Mouse (Mus musculus): Measurements from ENCODE around the gene Oprl1.
A peak's percentile ranks its signal among the peaks of the same experiment; 100 is the strongest.

The Oprl1 gene

GRCm38 (mm10) chr2:181714903-181715326 is at the start of gene Oprl1:
Oprl1 (plus strand) TSS chr2:181715016.
- no peak for DNase-seq (ENCODE audit: low read depth, low spot score)

GRCm38 (mm10) chr2:181670285-181670912 is 44.4 kb upstream of the Oprl1 start:
- no peak for DNase-seq (ENCODE audit: low read depth, low spot score)

- no peak for DNase-seq (ENCODE audit: low read depth, low spot score)
Measured at GRCm38 (mm10) chr2:181670913-181671311, 43.9 kb upstream of the Oprl1 start.

DNA sequence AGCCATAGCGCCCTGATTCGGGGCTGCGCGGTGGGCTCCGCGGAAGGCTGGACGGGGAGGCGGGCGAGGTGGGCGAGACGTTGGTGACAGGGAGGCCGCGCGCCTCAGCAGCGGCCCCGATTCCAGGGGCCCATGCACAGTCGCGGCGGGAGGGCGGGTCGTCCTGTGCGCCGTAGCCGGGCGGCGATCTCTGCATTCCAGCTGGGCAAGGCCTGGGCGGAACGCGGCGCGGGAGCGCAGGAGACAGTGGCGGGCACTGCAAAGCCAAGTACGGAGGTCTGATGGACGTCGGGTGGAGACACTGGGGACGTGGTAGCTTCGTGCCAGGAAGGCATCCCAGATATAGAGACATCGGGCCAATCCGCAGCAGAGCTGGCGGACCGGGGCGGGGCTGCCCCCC is 43.5 kb upstream of the Oprl1 start, which contains the start of gene Sox18:
Gene Sox18, minus strand, starts transcription at position 315 of the 400 bp plus-strand sequence.
- no peak for DNase-seq (ENCODE audit: low read depth, low spot score)

- DNase-seq (ENCODE audit: low read depth, low spot score) = no peak
Measured at GRCm38 (mm10) chr2:181671984-181672383, 42.8 kb upstream of the Oprl1 start.

DNA sequence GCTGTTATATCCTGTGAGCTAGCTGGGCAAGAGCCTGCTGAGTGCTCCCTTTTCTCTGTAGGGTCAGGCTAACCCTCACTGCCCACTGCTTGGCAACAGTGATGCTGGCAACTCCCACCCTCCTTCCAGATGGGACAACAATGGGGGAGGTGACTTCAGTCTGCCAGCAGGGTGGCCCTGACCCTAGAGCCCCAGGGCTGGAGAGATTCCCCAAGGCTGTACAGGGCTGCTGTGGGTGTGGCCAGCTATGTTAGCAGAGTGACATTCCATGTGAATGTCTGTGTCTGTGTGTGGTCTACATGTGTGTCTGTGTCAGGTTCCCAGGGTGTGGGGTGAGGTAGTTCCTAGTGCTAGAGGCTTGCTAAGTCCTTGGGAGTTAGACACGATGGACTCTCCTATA is 41.3 kb upstream of the Oprl1 start:
- DNase-seq (ENCODE audit: low read depth, low spot score) = peak; percentile 57

DNA sequence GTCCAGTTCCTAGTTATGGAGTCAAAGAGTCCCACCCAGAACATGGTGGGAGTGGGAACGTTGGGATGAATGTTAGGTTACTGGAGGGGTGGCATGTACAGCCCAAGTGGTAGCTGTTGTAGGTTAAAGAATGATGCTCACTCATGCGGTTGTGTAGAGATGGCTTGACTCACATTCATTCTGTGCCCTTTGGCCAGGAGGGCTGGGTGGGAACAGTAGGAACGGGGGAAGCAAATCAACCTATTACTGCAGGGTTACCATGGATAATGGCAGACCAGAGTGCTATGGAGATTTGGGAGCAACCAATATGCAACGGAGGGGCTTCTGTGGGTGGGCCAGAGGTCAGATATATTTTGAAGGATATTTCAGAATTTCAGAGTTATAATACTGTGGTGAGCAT is 39.9 kb upstream of the Oprl1 start:
- no peak for DNase-seq (ENCODE audit: low read depth, low spot score)

DNA sequence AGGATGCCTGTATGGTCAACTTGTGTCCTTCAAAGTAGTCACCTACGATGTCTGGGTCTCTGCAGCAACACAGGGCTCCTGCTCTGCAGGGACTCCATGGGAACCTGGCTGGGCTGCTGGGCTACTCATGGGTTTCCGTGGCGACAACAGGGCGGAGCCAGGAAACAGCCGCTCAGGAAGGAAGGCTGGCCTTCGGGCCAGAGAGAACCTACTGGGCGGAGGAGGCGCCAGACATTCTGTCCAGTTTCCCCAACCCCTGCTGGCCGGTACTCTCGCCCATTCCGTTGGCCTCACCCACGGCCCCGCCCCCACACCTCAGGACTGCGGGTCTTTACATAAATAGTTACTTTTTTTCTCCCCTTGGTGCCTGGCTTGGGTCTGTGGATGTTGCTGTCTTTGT is 39.4 kb upstream of the Oprl1 start:
- DNase-seq (ENCODE audit: low read depth, low spot score) = peak; percentile 81

GRCm38 (mm10) chr2:181676424-181676823 is 38.4 kb upstream of the Oprl1 start:
- peak; percentile 61 for DNase-seq (ENCODE audit: low read depth, low spot score)

DNA sequence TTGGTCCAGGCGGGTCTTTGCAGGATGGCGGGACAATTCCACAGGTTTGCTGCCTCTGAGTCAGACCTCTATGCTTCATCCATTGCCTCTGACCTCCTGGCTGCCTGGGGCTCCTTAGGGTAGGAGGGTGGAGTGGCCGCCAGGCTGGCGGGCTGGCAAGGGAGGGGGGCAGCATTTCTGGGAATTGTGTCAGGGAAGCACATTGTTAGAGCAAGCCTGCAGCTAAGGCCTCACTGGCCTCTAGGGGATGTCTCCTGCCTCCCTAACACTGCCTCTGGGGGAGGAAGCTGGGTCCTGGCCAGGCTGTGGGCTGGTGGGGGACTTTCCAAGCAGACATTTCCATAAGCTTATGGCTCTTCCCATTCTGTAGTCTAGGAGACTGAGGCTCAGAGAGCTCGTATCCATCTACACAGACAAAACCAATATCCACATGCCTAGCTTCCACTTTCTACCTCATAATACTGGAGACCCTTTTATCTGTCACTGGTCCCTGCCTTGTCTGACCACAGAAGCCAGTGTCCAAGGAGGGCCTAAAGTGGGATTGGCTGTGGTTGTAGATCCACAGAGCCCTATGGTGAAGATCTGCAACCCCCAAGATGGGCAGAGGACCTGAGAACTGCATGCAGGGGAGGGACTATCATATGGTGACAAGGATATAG is 37.6 kb upstream of the Oprl1 start:
- peak; percentile 58 for DNase-seq (ENCODE audit: low read depth, low spot score)

DNA sequence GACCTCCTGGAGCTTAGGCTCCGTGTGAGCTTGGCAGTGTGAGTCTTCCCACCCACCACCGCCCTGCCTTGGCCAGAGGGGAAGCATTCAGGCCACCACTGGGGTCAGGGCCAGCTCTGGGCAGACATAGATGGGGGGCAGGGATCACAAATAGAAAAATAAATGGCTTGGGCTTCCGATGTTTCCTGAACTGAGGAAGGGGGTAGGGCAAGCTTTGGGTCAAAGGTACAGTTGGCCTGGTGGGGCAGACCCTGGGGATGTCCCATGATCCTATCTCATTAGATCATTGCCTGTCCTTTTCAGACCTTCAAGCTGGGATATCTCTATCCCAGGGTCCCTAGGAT is 37.1 kb upstream of the Oprl1 start:
- DNase-seq (ENCODE audit: low read depth, low spot score) = no peak

DNA sequence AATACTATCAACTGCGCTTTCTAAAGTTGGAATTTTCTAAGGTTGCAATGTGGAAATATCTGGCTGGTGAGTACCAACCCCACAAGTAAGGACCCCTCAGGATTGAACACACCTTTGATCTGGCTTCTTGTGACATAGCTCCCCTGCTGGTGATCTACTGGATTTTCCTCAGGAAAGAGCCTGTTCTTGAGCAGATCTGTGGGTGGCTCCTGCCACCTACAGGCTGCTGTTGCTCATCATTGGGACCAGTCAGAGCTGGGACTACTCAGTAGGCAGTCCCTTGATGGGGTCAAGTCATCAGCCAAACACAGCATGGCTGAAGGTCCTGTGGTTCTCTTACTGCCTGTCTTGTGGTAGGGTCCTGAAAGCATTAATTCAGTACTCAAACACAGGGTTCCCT is 36.0 kb upstream of the Oprl1 start:
- DNase-seq (ENCODE audit: low read depth, low spot score) = peak; percentile 94

DNA sequence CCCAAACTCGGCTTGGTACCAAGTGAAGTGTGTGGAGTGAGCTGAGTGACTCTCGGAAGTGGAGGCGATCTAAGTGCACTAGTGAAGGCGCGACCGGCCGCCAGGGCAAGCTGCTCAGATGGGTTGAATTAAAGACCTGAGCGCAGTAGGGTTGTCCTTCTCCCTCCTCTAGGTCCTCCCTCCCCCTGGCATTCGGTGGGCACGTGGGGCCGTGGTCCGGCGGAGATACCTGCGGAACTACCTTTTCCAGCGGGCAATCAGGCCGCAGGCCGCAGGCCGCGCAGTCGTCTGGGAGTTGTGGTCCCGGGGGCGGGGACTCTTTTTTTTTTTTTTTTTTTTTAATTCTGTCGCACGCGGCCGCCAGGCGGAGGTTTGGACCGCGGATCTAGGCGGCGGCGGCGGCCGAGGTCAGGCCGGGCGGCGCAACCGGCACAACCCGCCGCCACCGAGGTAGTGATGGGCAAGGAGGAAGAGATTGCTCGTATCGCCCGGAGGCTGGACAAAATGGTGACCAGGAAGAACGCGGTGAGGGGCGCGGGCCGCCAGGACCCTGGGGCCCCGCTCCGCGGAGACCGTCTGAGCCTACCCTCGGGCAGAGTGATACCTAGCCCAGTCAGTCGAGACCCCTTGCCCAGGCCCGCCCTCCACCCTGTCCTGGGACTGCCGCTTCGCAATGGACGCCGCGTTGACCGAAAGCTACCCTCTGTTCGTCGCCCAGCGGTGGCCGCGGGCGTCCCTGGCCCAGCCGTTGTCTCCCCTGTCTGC is 34.7 kb upstream of the Oprl1 start, which contains the start of gene Tcea2:
Gene Tcea2, plus strand, starts transcription at position 360 of the 765 bp plus-strand sequence.
- peak; percentile 76 for DNase-seq (ENCODE audit: low read depth, low spot score)

- DNase-seq (ENCODE audit: low read depth, low spot score) = peak; percentile 37
Measured at GRCm38 (mm10) chr2:181680716-181681117, 34.1 kb upstream of the Oprl1 start.

GRCm38 (mm10) chr2:181681978-181682377 is 32.8 kb upstream of the Oprl1 start:
- no peak for DNase-seq (ENCODE audit: low read depth, low spot score)

DNA sequence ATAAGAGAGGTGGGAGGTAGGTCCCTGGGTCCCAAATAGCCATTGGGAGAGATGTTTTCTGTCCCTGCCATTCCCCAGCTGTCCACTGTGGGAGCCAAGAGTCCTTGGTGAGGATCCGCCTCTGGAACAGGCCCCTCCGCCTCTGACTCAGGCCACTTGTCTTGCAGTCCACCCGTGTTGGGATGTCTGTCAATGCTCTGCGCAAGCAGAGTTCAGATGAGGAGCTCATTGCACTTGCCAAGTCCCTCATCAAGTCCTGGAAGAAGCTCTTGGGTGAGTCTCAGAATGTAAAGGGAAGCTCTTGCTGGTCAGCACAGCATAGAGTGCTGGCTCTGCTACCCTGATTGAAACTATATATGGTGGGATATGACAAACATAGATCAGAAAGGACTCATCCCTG is 31.4 kb upstream of the Oprl1 start:
- DNase-seq (ENCODE audit: low read depth, low spot score) = peak; percentile 18

DNA sequence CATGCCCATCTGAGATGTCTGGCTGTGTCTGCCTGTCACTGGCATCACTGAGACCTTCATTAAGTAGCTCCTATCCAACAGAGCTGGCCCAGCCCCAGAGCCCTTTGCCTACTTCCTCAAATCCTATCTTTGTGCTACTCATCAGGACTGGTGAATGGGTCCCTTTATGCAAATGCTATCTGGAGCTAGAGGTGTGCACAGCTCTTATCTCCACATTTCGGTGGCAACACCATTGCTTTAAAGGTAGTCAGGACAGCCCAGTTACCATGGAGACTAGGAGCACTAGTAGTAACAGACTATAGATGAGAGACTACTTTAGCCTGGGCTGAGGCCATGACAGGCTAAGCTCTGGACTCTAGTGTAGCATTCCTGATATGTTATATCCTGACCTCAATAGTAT is 30.1 kb upstream of the Oprl1 start:
- DNase-seq (ENCODE audit: low read depth, low spot score) = no peak

DNA sequence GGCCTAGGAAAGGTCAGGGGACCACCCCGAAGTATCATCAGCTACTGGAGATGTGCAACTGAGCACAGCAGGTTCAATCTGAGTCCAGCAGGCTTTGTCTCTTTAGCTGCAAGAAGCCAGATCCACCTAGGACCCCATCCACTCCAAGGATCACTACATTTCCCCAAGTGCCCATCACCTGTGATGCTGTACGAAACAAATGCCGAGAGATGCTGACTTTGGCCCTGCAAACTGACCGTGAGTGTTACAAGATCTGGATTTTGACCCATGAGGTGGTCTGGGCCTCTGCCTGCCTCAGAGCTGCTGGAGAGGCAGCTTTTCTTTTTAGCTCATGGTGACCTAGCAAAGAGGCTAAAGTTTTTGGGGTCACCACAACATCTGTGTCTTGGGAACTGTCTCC is 29.1 kb upstream of the Oprl1 start:
- no peak for DNase-seq (ENCODE audit: low read depth, low spot score)

DNA sequence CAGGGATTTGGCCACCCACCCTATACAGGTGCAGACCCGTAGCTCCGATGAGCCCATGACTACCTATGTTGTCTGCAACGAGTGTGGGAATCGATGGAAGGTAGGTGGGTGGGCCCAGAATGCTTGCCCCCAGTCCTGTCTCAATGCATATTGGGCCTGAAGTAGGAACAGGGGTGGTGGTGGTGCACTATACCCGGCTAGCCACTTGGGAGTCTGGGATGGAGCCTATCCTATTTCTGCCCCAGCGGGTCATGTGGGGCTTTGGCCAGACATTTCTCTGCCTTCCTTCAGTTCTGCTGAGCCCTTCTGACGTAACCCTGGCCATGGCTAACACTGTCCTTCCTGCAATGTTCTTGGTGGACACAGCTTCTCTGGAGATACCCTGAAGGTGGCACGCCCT is 27.2 kb upstream of the Oprl1 start:
- DNase-seq (ENCODE audit: low read depth, low spot score) = no peak

DNA sequence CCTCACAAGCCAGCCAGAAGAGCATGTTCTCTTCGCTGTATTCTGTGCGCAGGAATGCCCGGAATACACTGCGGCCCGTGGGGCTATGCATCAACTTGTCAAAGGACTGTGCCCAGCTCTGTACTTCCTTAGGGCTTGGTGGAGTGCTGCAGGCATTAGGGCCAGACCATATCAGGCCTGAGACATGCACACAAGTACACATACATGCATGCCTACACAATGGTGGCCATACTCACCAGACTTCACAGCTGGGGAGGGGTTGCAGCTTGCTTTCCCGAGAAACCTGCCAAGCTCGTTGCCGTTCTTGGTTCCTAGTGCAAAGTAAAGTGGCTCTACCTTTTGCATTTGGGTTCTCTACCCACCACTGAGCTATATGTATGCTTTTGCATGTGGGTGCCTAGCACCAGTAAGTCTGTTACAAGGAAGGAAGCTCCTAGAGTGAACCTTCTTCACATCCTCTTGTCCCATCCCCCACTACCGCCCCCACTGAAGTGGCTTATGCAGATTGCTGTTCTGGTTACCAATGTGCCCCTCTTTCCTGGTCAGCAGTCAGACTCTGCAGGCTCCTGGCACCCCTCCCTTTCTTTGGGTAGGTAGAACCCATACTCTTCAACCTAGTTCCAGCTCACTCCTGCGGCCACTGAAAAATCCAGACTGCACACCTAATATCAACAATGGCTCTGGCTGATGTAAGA is 25.2 kb upstream of the Oprl1 start:
- no peak for DNase-seq (ENCODE audit: low read depth, low spot score)

- DNase-seq (ENCODE audit: low read depth, low spot score) = no peak
Measured at GRCm38 (mm10) chr2:181691083-181691482, 23.7 kb upstream of the Oprl1 start.

DNA sequence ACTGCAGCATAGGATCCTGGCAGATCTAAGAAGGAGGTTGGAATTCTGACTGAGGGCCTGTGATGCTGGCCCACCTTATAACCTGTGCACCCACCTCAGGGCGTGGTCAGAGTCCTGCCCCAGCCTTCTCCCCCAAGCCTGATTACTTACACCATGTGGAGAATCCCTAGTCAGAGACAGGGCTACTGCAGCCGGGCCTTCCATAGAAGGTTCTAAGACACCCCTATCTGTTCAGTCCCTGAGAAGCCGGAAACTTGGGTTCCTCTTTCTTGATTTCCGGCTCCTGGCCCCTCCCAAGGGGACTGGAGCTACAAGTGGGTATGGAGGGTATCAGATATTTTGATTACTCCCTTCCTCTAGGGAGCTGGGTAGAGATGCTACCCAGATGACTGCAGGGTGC is 23.2 kb upstream of the Oprl1 start:
- DNase-seq (ENCODE audit: low read depth, low spot score) = no peak
